Mouse (Mus musculus): ENCODE measurements around the gene Rfx5.
"Not testable (repeated sequence)": the region's sequence is repeated elsewhere in the genome, so short reads cannot be mapped to it uniquely, and the experiment has no call there.

The Rfx5 gene

DNA sequence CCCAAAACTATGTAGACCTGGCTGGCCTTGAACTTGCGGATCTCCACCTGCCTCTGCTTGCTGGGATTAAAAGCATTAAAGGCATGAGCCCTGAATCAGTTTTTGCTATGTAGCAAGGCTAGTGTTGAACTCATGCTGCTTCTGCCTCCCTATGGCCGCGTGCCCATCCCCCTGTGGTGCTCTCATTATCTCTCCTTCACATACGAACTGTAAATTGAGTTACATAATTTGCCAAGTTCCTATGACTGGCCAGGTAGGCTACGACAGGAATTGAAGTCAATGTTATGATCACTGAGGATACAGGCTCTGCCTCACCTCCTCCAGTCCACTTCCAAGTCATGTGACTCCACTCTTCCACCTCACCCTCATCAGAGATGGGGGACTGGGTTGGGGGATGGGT, 17.7 kb upstream of the Rfx5 start:
- in situ Hi-C loops (cut with MboI, MseI), result loop anchor here (5.0 kb wide), 1 partner anchor 239 kb away; no protein-coding TSS in a partner anchor

DNA sequence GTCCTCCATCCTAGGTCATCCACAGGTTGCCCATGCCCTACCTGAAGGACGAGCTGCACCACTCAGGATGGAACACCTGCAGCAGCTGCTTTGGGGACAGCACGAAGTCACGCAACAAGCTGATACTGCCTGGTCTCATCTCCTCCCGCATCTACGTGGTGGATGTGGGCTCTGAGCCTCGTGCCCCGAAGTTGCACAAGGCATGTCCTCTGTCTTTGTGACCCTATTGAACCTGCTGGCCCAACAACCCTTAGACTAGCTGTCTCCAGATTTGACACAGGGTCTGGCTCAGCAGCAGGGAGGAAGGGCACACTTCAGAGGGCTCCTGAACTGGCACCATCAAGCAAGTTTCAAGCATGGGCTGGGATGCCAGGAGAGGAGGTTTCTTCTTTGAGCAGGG, 16.7 kb upstream of the Rfx5 start:
- in situ Hi-C loops (cut with MboI, MseI), result loop anchor here (5.0 kb wide), 1 partner anchor 240 kb away; no protein-coding TSS in a partner anchor

DNA sequence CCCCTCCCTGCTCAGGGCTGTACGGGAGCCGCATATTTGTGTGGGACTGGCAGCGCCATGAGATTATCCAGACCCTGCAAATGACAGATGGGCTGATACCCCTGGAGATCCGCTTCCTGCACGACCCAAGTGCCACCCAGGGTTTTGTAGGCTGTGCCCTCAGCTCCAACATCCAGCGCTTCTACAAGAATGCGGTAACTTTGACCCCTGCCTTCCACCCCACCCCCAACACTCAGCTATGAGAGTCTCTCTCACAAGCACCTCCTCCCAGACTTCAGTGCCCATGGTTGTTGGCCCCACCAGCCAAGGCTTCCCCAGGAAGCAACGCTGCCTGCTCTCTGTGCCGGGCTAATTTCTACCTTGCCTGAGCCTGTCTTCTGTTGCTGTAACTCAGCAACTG, 13.8 kb upstream of the Rfx5 start:
- in situ Hi-C loops (cut with MboI, MseI), result not testable (repeated sequence)

DNA sequence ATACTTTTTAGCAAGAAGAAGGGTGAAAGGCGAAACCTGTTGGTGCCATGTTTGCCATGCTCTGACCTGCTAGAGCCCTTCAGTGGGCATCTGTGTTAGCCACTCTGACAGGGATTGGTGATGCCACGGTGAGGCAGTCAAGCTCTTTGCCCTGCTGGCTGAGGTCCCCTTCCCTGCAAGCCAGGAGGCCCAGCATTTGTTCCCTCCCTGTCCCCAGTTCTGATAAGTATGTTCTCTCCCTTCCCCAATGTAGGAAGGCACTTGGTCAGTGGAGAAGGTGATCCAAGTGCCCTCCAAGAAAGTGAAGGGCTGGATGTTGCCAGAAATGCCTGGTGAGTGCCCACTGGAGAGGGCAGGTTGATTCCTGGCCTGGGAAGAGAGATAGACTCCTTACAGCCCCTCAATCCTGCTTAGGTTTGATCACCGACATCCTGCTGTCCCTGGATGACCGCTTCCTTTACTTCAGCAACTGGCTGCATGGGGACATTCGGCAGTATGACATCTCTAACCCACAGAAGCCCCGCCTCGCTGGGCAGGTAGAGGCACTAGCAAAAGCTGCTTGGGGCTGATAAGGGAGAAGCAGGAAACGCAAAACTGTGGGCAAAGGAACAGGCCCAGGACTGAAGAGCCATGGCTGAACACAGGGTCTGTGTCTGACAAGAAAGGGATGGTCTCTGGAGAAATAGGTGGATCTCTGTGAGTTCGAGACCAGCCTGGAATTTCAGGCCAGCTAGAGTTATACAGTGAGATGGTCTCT, 11.5 kb upstream of the Rfx5 start:
- in situ Hi-C loops (cut with MboI, MseI), result not testable (repeated sequence)

DNA sequence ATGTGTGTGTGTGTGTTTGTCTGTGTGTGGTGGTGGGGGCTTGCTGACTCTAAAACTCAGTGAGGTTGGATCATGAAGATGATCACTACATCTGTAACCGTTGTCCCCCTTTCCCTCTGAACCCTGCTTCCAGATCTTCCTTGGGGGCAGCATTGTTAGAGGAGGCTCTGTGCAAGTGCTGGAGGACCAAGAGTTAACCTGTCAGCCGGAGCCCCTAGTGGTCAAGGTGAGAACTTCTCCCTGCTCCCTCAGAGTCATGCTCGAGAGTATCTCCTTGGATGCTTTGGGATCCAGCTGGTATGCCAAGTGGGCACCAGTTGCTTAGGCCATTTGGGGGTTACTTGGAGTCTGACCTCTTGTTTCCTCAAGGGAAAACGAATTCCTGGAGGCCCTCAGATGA, 10.2 kb upstream of the Rfx5 start:
- in situ Hi-C loops (cut with MboI, MseI), result not testable (repeated sequence)

DNA sequence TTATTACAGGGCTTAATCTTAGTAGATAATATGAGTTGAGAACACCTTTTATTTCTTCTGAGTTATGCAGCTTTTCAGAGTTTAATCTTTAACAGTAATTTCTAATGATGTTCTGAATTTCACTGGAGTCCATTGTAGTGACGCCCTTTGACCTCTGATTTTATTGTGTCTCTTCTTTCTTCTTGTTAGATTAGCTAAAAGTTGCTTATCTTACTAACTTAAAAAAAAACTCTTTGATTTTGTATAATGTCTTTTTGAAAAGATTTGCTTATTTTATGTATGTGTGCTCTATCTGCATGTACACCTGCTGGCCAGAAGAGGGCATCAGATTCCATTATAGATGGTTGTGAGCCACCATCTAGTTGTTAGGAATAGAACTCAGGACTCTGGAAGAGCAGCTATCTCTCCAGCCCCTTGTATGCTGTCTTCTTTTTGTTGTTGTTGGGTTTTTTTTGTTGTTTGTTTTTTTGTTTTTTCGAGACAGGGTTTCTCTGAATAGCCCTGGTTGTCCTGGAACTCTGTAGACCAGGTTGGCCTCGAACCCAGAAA, 5.7 kb upstream of the Rfx5 start:
- in situ Hi-C loops (cut with MboI, MseI), result no loop called here

DNA sequence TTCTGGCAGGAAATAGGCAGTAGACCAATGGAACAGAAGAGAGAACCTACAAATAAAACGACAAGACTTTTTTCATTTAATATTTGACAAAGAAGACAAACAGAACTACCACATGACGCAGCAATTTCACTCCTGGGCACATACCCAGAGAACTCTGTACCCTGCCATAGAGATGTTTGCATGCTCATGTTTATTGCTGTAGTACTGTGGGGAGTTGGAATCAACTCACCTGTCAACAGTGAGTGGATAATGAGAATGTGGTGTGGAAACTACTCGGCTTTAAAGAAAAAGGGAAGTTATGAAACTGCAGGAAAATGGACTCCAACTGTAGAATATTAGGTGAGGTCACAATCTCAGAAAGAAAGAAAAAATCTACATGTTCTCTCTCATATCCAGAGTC, 4.2 kb upstream of the Rfx5 start:
- in situ Hi-C loops (cut with MboI, MseI), result no loop called here

DNA sequence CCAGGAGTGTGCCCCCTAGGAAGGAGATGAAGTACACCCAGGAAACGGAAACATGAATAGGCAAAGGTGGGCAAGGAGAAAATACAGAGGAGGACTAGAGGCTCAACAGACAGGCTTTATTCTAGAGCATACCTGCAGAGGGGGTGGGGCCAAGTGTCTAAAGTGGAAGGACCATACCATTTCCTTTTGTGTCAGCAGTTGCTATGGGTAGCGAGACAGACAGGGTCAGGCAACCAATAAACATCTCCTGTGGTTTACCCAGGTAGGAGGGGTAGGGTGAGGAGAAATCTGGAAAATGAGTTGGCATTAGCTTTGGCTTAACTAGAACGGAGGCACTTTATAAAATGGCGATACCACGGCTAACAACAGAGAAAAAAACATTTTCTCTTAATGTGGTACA, 1.1 kb upstream of the Rfx5 start:
- in situ Hi-C loops (cut with MboI, MseI), result no loop called here

DNA sequence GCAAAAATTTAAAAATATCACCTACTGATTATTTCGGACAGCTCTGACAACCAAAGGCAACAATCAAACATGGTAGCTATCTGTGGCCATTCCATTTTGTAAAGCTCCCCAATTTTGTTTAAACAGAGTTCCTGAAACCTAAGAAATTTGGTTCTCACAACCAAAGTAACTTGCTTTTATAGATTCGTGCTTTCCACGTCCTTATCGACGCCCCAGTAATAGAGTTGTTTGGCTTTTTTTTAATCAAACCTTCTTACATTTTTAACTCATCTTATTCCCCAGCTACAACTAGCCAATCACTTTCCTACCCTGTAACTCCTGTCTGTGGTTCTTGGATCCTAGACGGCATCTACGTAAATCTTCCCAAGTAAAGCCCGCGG, 501 bp upstream of the Rfx5 start:
- in situ Hi-C loops (cut with MboI, MseI), result no loop called here

DNA sequence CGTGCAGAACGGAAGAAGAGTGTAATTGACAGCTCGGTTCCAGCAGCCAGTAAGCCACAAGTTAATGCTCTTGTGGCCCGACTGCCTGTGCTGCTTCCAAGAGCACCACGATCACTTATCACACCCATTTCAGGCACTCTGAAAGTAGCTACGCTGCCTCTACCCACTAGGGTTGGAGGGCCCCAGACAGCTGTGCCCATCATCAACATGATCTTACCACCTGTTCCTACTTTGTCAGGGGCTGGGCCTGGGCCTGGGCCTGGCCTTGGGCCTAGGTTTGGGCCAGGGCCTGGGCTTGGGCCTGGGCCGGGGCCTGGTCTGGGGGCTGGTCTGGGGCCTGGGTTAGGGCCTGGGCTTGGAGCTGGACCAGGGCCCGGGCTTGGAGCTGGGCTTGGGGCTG, 4.4 kb downstream of the Rfx5 start:
- in situ Hi-C loops (cut with MboI, MseI), result loop anchor here (5.0 kb wide), 1 partner anchor 39 kb away; no protein-coding TSS in a partner anchor

DNA sequence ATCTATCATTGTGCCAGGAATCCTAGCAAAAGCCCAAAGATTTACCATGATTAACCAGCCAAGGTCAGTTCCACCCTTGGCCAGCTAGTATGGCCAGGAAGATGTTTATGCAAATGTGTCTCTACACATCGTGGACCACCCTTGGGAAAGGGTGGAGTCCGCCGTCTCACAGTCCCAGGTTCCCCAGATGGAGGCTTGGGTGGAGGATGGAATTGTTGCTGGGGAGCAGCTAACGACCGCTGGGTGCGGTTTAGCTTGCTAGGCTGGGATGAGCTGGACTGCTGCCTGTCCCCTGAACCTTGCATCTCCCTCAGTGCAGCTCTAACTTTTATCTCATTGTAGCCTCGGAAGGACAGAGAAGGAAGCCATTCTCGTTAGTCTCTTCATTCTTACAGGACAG, 6.0 kb downstream of the Rfx5 start:
- in situ Hi-C loops (cut with MboI, MseI), result loop anchor here (5.0 kb wide), 1 partner anchor 37 kb away; no protein-coding TSS in a partner anchor

DNA sequence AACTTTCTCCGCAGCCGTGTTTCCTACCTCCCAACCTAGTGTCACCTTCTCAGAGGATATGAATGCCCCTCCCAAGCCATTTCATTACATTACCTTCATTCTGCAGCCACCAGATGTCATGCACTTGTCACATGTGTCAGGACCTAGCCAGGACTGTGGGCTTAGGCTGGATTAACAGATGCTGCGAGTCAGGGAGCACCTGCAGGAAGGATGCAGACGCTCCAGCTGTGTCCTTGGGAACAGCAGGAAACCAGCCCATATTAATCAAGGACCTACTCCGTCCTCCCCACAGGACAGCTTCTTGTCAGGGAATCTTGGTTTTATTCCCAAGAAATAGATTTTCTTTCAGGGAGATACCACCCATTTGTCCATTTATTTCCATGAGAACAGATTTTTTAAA, 6.4 kb downstream of the Rfx5 start:
- in situ Hi-C loops (cut with MboI, MseI), result no loop called here

DNA sequence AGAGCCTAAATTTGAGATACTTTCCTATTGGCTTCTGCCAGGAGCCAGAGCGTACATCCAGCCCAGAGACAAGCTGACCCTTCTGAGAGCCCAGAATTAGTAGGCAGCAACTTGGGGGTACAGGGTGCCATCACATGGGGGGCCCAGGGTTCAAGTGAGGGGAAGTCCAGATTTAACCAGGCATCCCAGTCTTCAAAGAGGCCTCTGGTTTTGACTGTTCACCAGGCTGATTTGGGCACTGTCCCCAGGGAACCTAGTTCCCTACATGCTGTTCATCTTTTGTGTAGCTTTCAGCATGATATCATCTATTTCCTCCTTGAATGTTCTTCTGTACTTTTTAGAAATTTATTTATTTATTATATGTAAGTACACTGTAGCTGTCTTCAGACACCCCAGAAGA, 11.1 kb downstream of the Rfx5 start:
- in situ Hi-C loops (cut with MboI, MseI), result no loop called here

DNA sequence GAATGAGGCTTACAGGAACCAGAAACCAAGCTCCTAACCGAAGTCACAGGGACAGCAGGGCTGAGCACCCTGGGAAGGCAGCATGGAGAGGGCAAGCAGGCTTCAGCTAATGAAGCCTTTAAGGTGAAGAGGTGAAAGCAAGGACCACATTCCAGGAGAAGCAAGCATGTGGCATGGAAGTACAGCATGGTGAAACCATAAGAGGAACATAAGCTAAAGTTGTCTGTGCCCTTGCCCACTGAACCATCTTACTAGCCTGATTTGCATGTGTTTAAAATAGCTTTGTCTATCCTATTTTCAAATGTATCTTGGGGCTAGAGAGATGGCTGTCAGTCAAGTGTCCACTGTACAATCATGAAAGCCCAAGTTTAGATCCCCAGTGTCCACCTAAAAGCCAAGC, 12.0 kb downstream of the Rfx5 start:
- in situ Hi-C loops (cut with MboI, MseI), result no loop called here

DNA sequence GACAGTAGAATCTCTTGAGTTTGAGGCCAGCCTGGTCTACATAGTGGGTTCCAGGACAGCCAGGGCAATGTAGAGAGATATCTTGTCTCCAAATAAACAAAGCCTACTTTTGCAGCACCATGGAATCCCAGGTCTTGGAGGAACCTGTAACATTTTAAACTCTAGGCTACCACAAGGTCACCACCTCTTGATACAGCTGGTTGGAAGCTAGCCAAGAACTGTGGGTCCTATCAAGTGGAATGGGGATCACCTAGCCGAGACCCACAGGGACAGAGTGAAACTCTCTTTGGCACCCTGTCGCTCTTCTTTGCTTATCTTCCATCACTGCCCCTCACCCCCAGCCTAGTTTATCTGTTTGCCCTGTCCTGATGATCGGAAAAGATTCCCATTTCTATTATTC, 18.7 kb downstream of the Rfx5 start:
- in situ Hi-C loops (cut with MboI, MseI), result no loop called here

DNA sequence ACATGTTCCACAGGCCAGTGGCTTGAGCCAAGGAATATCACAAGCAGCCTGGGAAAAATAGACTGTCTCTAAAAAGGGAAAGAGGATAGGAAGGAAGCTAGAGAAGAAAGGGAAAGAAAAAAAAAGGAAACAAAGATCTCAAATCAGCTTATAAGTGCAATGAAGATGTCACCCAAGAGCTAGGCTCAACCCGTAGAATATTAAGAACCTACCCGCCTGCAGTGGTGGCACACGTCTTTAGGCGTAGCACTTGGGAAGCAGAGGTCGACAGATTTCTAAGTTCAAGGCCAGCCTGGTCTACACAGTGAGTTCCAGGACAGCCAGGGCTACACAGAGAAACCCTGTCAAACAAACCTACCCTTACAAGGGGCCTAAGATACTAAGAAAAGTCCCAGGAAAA, 19.7 kb downstream of the Rfx5 start:
- in situ Hi-C loops (cut with MboI, MseI), result no loop called here

DNA sequence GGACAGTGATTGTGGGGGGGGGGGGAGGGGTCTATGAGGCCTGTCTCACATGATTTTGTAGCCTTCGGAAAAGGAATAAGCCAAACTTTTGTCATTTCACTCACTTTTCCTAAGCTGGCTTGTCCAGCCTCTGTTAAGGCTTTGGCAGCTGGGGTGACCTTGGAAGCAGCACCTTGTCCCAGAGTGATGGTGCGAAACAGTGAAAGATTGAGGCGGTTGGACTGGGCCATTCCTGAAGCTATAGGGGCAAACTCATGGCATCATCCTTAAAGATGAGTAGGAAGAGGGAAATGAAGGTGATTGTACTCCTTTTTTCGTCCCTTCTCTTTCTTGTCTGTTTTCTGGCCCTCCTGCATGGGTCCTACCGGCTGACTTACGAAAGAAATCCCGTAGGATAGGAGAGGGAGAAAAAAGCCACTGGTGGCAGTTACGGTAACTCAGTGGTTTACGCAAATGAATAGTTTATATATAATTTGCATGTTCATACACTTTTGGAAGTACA, 20.2 kb downstream of the Rfx5 start:
- in situ Hi-C loops (cut with MboI, MseI), result no loop called here

DNA sequence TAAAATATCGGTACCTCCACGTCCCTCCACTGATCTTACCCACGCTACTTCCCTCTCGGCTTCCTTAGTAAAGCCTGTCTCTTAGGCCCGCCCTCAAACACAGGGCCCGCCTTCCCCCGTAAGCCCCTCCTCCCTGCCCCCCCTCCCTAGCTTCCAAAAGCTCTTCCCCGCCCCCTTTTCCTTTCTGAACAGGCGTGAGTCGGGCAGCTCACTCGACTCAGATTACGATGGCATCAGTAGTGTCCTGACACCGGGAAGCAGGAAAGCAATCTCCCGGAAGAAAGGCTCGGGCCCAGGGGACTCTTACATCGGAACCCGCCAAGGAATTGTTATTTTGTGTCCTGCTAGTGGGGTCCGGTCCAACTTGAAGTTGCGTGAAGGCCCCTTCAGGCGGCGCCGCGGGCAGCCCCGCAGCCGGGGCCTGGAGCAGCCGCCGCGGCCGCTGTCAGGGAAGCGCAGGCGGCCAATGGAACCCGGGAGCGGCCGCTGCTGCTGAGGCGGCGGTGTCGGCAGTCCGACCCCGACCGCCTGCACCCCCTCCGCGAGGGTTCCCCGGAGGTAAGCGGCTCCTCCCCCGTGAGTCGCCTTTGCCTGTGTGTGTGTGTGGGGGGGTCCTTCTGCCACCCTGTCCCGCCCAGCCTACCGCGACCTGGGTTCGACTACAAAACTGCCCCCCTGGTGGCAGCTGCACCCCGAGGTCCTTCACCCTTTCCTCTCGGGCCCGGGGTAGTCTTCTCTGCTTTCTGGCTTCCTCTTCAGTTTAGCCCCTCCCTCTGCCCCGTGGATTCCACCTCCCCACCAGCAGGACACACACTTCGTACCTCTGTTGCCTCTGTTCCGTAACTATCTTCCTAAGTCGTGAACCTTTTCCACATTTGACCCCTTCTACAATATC, 20.9 kb downstream of the Rfx5 start, which contains the start of gene Pi4kb:
TSS of gene Pi4kb (plus strand) at position 204 of the 895 bp plus-strand sequence.
- in situ Hi-C loops (cut with MboI, MseI), result no loop called here

DNA sequence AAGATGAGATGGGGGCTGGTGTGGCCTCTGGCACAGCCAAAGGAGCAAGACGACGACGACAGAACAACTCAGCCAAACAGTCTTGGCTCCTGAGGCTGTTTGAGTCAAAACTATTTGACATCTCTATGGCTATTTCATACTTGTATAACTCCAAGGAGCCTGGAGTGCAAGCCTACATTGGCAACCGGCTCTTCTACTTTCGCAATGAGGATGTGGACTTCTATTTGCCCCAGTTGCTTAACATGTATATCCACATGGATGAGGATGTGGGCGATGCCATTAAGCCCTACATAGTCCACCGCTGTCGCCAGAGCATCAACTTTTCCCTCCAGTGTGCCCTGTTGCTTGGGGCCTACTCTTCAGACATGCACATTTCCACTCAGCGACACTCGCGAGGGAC, 30.4 kb downstream of the Rfx5 start:
- in situ Hi-C loops (cut with MboI, MseI), result loop anchor here (5.0 kb wide), 1 partner anchor 92 kb away; no protein-coding TSS in a partner anchor

DNA sequence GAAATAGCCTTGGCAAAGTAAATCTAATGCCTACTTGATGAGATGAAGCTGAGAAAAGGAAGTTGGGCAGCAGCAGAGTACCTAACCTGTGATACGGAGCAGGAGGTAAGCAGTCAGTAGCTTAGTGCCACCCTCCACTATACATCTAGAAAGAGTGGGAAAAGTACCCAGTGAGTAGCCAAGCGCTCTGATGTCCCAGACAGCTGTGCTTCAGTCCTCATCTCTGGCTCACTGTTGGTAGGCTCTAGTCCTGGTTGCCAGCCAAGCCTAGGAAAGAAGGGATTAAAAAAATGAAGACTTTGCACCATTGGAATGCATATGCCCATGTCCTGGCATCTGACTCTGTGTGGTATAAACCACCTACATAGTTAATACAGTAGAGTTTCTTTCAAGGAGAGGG, 31.6 kb downstream of the Rfx5 start:
- in situ Hi-C loops (cut with MboI, MseI), result no loop called here

DNA sequence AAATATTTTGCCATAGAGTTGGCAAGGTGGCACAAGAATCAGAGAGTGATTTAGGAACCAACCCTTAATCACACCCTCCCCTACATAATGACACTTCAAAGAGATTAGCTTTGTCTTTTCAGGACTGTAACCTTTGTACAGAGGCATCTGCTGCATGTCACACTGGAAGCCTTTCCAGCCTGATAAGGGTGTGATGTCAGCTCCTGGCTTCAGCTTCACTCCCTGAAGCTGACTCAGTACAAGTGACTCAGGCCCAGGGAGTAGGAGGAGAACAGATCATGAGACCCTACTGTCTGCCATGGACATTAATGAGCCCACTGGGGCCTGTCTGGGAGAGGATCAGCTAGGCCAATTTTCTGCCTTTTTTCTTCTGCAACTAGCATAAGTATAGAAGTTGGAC, 33.7 kb downstream of the Rfx5 start:
- in situ Hi-C loops (cut with MboI, MseI), result no loop called here

DNA sequence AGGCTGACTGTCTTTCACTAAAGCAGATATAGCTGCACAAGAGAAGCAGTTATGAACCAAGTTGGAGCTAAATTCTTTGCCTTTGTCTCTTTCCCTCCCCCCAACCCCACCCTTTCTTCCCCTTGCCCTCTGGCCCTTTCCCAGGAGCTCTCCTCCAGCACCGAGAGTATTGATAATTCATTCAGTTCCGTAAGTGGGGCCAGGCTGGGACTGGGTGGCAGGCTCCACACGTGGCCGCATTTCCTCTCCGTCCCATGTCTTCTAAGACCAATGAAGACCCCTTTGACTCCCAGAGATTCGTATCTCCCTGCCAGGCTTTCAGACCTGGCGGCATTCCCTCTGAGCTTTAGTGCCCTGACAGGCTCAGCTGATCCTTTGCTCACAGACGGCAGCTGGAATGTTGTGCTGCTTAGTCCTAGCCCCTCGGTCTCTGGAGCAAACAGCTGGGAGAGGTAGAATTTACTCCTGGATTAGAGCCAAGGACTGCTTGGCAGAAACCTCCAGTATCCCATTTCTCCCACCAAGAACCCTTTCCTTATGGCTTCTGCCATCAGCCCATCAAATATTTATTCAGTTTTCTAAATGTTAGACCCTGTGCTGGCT, 35.4 kb downstream of the Rfx5 start:
- in situ Hi-C loops (cut with MboI, MseI), result no loop called here
